Mouse (Mus musculus): ENCODE results near the gene Pin4. TPM values are rescaled to one million over a fixed set of nuclear protein-coding genes. Genes with fewer than 3 reads are reported as not detected.
"Not testable (repeated sequence)": the region's sequence is repeated elsewhere in the genome, so short reads cannot be mapped to it uniquely, and the experiment has no call there.

The Pin4 gene
- total RNA-seq (2021) = 10 to 100 TPM; 17.5 to 20.2 TPM

DNA sequence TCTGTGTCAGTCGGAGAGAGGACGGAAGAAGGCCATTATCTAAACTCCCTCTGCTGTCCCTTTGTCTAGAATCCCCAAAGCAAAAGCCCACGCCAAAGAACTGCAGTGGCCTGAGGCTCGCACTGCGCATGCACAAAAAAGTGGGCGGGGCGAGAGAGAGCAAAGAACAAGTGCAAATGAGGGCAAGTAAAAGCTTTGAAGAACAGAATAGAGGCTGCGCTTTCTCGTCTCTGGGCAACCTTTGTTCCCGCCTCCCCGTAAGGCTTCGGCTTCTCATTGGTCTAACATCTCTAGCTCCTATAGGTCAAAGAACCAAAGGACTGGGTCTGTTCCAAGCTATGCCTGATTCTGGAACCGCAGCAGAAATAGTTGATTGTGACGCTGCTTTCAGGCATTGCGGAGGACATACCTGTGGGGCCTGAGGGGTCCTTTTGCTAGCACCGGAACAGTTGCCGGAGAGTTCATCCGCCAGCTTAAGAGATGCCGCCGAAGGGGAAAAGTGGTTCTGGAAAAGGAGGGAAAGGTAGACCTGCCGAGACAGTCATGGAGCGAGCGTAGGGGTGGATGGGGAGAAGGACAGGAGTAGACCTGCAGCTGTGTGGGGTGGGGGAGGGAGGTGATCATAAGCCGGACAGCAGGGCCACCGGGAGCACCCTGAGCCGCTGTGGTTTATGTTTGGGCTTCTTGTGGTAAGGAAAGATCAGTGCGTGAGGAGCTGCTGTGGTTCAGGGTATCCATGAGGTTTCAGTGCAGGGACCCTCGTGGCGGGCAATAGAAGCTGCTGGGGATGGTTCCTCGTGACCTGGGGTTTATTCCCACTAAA is at the start of gene Pin4:
Gene Pin4 (plus strand): TSS at position 406 of the 823 bp plus-strand sequence.
- intact Hi-C loops (cut with DNase I) = loop anchor here (2.0 to 5.0 kb wide), 2 partner anchors 38 to 47 kb away; partner anchors contain the start of genes Ercc6l and Rtl5
- peak; percentile 87 for DNase-seq (ENCODE audit: low spot score)

DNA sequence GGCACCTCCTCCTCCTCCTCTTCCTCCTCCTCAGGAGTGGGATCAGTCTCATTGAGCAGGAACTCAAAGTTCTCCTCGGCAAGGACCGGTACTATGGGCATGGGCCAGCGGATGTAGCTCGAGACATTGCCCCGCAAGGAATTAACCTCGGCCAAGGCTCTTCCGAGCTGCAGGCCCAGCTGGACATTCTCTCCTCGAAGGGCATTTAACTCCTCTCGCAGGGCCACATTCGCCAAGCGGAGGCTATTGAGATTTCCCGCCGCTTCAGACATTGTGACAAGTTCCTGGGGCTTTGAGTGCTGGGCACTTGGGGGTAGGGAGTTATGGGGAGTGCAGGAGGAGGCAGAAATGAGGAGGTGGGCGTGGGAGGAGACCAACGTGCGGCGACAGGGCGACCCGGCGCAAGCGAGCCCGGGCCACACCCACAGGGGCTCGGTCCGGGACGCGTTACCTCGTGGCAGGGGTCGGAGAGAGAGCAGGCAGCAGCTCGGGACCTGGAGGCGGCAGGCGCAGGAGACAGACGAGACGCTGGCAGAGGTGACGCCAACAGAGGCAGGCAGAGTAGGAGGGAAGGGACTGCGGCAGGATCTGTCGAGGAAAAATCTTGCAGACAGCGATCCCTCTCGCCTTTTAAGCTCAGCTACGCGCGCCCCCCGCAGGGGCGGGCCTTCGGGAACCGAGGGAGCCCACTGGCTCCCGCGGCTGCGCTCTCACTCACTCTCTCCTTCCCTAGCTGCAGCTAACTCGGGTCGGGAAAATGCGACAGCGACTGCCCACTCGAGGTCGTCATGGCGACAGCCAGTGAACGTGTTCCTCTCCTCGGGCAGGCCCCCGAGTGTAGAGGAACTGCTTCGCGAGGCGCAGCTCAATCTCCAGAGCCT is 48.4 kb upstream of the Pin4 start, which contains the start of gene Rtl5:
Gene Rtl5 (minus strand): TSS at position 714 of the 881 bp plus-strand sequence.
- intact Hi-C loops (cut with DNase I) = loop anchor here (5.0 kb wide), 1 partner anchor 46 kb away; the partner anchor contains the start of gene Pin4
- DNase-seq (ENCODE audit: low spot score) = peak; percentile 65

- intact Hi-C loops (cut with DNase I) = loop anchor here (5.0 kb wide), 1 partner anchor 46 kb away; the partner anchor contains the start of gene Pin4
- DNase-seq (ENCODE audit: low spot score) = no peak
Observed at GRCm38 (mm10) chrX:102071517-102071916, 47.7 kb upstream of the Pin4 start.

GRCm38 (mm10) chrX:102073605-102074325 is 45.5 kb upstream of the Pin4 start:
- no peak for DNase-seq (ENCODE audit: low spot score)
- intact Hi-C loops (cut with DNase I) = loop anchor here (5.0 kb wide), 1 partner anchor 44 kb away; the partner anchor contains the start of gene Pin4

DNA sequence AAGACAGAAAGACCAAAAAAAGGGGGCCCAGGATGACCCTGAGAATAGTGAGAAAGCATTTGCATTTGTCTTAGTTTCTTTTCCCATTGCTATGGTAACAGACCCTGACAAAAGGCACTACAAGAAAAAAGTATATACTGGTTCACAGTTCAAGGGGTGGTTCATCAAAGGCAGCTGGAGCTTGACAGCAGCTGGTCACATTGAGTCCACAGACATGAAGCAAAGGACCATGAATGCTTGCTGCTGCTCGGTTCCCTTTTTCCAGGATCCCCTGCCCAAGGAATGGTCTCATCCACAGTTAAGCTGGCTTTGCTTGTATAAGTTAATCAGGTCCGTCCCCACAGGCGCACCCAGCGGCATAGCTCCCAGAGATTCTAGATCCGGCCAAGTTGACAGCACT is 44.8 kb upstream of the Pin4 start:
- intact Hi-C loops (cut with DNase I) = loop anchor here (5.0 kb wide), 1 partner anchor 43 kb away; the partner anchor contains the start of gene Pin4
- no peak for DNase-seq (ENCODE audit: low spot score)

- intact Hi-C loops (cut with DNase I) = no loop called here
Observed at GRCm38 (mm10) chrX:102075158-102075557, 44.1 kb upstream of the Pin4 start.

DNA sequence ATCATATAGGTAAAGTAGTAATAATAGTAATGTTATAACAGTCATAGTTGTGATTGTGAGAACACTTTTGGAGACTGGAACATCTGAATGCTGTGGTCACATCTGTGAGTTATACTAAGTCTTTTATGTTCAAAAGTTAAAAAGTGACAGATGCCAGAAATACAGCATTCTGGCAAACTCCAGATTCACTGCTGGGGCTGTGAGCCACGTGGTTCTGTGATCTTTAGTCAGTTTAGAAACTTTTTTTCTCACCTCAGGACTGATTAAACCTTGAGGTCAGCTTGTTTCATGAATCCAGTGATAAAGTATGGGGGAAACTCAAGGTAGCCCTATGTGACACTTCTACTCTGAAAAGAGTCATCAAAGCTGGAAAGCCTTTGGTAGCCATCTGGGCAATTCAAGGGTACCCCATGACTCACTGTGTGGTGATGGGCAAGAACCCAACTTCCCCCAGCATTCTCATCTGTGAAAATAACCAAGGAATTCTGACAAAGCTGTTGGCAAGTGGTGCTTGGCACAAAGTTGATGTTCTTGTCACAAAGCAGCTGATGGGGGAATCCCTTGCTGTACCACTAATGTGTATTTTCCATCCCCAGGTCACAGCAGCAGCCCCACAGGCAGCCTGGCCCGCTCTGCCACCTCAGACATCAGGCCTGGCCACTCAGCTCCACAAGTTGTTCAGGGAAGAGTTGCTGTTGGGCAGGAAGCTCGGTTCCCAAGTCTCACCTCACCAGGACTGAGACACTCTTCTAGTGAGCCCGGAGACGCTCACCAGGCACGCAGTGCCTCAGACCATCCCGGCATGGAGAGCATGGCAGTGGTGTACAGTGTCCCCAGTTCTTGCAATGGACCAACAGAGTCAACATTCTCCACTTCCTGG is 42.1 kb upstream of the Pin4 start:
- no peak for DNase-seq (ENCODE audit: low spot score)
- intact Hi-C loops (cut with DNase I) = no loop called here

More at GRCm38 (mm10) chrX:102075158-102075557, 44.1 kb upstream of the Pin4 start:
- DNase-seq (ENCODE audit: low spot score) = no peak

DNA sequence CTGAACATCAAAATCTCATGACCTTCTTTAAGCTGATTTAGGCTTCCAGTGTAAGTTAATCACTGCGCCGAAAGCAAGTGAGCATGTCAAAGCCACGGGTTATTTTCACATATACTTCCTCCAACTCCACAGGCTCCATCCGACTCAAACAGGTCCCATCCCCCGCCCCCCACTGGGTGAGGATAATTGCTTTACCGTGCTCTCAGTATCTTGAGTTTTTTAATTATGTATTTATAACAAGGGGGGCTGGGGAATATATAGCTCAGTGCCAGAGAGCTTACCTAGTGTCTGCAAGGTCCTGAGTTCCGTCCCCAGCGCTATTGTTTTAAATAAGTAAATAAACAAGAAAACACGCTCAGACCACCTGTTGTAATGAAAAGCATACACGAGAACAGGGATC is 38.2 kb upstream of the Pin4 start:
- intact Hi-C loops (cut with DNase I) = no loop called here
- DNase-seq (ENCODE audit: low spot score) = no peak

- intact Hi-C loops (cut with DNase I) = no loop called here
- DNase-seq (ENCODE audit: low spot score) = no peak
Observed at GRCm38 (mm10) chrX:102081573-102082279, 37.5 kb upstream of the Pin4 start.

GRCm38 (mm10) chrX:102082340-102082739 is 36.9 kb upstream of the Pin4 start:
- DNase-seq (ENCODE audit: low spot score) = no peak
- intact Hi-C loops (cut with DNase I) = no loop called here

- intact Hi-C loops (cut with DNase I) = no loop called here
- DNase-seq (ENCODE audit: low spot score) = no peak
Observed at GRCm38 (mm10) chrX:102085798-102086443, 33.3 kb upstream of the Pin4 start.

GRCm38 (mm10) chrX:102090605-102091004 is 28.6 kb upstream of the Pin4 start:
- intact Hi-C loops (cut with DNase I) = no loop called here
- no peak for DNase-seq (ENCODE audit: low spot score)

- intact Hi-C loops (cut with DNase I) = no loop called here
- no peak for DNase-seq (ENCODE audit: low spot score)
Observed at GRCm38 (mm10) chrX:102094381-102094904, 24.8 kb upstream of the Pin4 start.

GRCm38 (mm10) chrX:102101886-102102285 is 17.4 kb upstream of the Pin4 start:
- DNase-seq (ENCODE audit: low spot score) = no peak
- intact Hi-C loops (cut with DNase I) = no loop called here

- DNase-seq (ENCODE audit: low spot score); intact Hi-C loops (cut with DNase I): not testable (repeated sequence)
Observed at GRCm38 (mm10) chrX:102103830-102104229, 15.4 kb upstream of the Pin4 start.

- DNase-seq (ENCODE audit: low spot score); intact Hi-C loops (cut with DNase I): not testable (repeated sequence)
Observed at GRCm38 (mm10) chrX:102109349-102109748, 9.9 kb upstream of the Pin4 start.

- intact Hi-C loops (cut with DNase I) = loop anchor here (5.0 kb wide), 1 partner anchor 43 kb away; the partner anchor contains the start of gene Rtl5
- DNase-seq (ENCODE audit: low spot score) = no peak
Observed at GRCm38 (mm10) chrX:102115676-102116075, 3.6 kb upstream of the Pin4 start.
